Mouse (Mus musculus) forebrain, embryonic 11.5 days (tissue): ENCODE results near the gene Pde4c. TPM values are rescaled to one million over a fixed set of nuclear protein-coding genes. Genes with fewer than 3 reads are reported as not detected.
A peak's percentile ranks its signal among the peaks of the same experiment; 100 is the strongest.

ENCODE experiments used
- ATAC-seq: fragments of 200-750 bp; cut with Nextera tagmentation; replicated peaks from 2 replicates; pipeline ENCODE4 v1.8.0; 2017; ENCODE audit warnings: moderate TSS enrichment; ENCODE audit not compliant: low FRiP score
- DNase-seq: peaks from one replicate; pipeline ENCODE4 v3.0.0-alpha.2; 2017; ENCODE audit warnings: low spot score
- H3K27ac ChIP-seq: fragments of 300-500 bp; sonication (generic); 2 replicates; pipeline ENCODE4 v1.5.1; 2014; ENCODE audit warnings: low read depth, low read length
- H3K27me3 ChIP-seq: fragments of 300-500 bp; sonication (generic); 2 replicates; pipeline ENCODE4 v1.6.1; 2014; ENCODE audit warnings: mild to moderate bottlenecking, low read length, mixed read lengths; ENCODE audit not compliant: control insufficient read depth, insufficient read depth
- H3K36me3 ChIP-seq: fragments of 300-500 bp; sonication (generic); 2 replicates; pipeline ENCODE4 v1.6.1; 2014; ENCODE audit warnings: mild to moderate bottlenecking, low read length, moderate library complexity, mixed read lengths; ENCODE audit not compliant: control insufficient read depth, insufficient read depth
- H3K4me1 ChIP-seq: fragments of 300-500 bp; sonication (generic); replicated peaks from 2 replicates; pipeline ENCODE4 v1.6.1; 2014; ENCODE audit warnings: low read length, mixed read lengths; ENCODE audit not compliant: control insufficient read depth, insufficient read depth
- H3K4me2 ChIP-seq: fragments of 300-500 bp; sonication (generic); 2 replicates; pipeline ENCODE4 v1.6.1; 2014; ENCODE audit warnings: low read depth, mild to moderate bottlenecking, low read length, moderate library complexity, mixed read lengths; ENCODE audit not compliant: severe bottlenecking
- H3K4me3 ChIP-seq: fragments of 300-500 bp; sonication (generic); 2 replicates; pipeline ENCODE4 v1.5.1; 2014; ENCODE audit warnings: low read depth, low read length
- H3K9ac ChIP-seq: fragments of 300-500 bp; sonication (generic); 2 replicates; pipeline ENCODE4 v1.6.1; 2014; ENCODE audit warnings: low read length
- H3K9me3 ChIP-seq: fragments of 300-500 bp; sonication (generic); 2 replicates; pipeline ENCODE4 v1.6.1; 2016; ENCODE audit warnings: low read length, mixed read lengths; ENCODE audit not compliant: control insufficient read depth
- WGBS: fragments of 180-500 bp; shearing (Covaris S2); extraction: QIAGEN DNeasy Blood & Tissue Kit; methylation state at CpG from one replicate; pipeline ENCODE4 v1.1.7; 2014; 5-methylcytosine and 5-hydroxymethylcytosine counted together
- polyA plus RNA-seq: library from polyadenylated mRNA; unstranded; fragments of >200 nt; fragmentation: Nextera tagmentation; extraction: Ambion mirVana; gene quantifications from 2 replicates; pipeline ENCODE4 v1.2.1, GENCODE M21; 2014

Pde4c gene
- polyA plus RNA-seq, 1 experiment from 2014 or later: 0.13 TPM

DNA sequence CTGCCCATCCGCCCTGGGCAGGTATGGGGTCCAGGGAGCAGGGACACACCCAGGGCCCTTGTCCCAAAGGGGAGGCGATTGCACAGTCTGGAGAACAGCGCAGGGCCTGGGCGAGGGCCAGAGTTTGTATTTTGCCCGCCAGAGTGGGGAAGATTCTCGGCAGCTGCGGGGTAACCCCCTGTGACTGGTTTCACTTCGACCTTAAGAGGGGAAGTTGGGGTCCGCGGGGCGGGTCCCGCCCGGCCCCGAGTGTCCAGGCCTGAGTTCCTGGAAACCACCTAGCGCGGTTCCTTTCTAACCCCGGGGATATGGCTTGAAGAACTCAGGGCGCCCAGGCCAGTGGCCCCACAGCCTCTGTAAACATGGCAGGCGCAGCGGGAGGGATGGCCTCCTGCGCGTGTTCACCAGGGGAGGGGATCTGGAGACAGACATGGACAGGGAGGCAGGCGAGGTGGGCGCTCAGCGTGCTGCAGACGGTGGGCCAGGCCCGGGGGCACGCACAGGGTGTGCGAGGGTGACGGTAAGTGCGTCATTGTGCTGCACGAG lies 44.8 kb downstream of the Pde4c start:
- ATAC-seq (no peak), DNase-seq (no peak)
- no peak overlapping the region for H3K4me2 ChIP-seq
- H3K4me1 ChIP-seq: peaks cover 5% of the 10 kb centered on the region
- H3K27me3 ChIP-seq: no peaks in the 10 kb centered on the region
- H3K4me3 ChIP-seq: no peak overlapping the region
- peaks cover 2% of the 10 kb centered on the region; the same call in 1 of the 2 replicates for H3K36me3 ChIP-seq
- H3K9ac ChIP-seq: no peak overlapping the region
- no peaks in the 10 kb centered on the region for H3K9me3 ChIP-seq
- WGBS: 93% methylated on average over 32 of the region's 32 CpGs
- no peak overlapping the region for H3K27ac ChIP-seq

- Histone ChIP-seq H3K4me1 (peaks cover 5% of the 10 kb centered on the region), H3K36me3 (peaks cover 2% of the 10 kb centered on the region; the same call in 1 of the 2 replicates), H3K9ac (no peak overlapping the region), H3K4me2 (no peak overlapping the region), H3K4me3 (no peak overlapping the region), H3K27me3 (no peaks in the 10 kb centered on the region), H3K27ac (no peak overlapping the region), H3K9me3 (no peaks in the 10 kb centered on the region)
- WGBS: 85% methylated on average over 16 of the region's 16 CpGs
- ATAC-seq: peak; percentile 6
- DNase-seq: no peak
Measured at GRCm38 (mm10) chr8:70768956-70769355, 45.4 kb downstream of the Pde4c start.

DNA sequence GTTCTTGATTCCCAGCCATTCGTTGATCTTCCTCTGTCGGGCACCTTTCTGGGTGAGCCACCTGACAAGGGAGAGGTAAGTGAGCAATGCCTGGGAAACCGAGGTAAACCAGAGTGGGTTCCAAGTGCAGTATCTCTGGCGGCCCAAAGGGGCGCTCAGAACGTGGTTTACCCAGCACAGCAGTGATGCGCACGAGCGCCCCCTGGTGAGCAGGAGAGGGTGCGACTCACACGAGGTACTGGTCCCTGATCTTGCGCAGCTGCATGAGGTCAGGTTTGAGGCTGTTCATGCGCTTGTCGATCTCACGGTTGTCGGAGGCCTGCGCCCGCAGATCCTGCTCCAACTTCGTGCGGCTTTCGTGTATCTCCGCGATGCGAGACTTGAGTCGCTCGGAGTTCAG lies 45.8 kb downstream of the Pde4c start:
- no peak overlapping the region for H3K9ac ChIP-seq
- no peak overlapping the region for H3K4me2 ChIP-seq
- peaks cover 2% of the 10 kb centered on the region; the same call in 1 of the 2 replicates for H3K36me3 ChIP-seq
- H3K4me1 ChIP-seq: peaks cover 5% of the 10 kb centered on the region
- no peaks in the 10 kb centered on the region for H3K27me3 ChIP-seq
- ATAC-seq: peak; percentile 66
- WGBS: 7% methylated on average over 26 of the region's 26 CpGs
- DNase-seq: peak; percentile 98
- no peak overlapping the region for H3K4me3 ChIP-seq
- no peaks in the 10 kb centered on the region for H3K9me3 ChIP-seq
- H3K27ac ChIP-seq: no peak overlapping the region

- Histone ChIP-seq H3K9me3 (no peaks in the 10 kb centered on the region), H3K4me1 (peaks cover 7% of the 10 kb centered on the region), H3K27ac (no peak overlapping the region), H3K36me3 (peaks cover 2% of the 10 kb centered on the region; the same call in 1 of the 2 replicates), H3K4me3 (no peak overlapping the region), H3K27me3 (no peaks in the 10 kb centered on the region), H3K9ac (no peak overlapping the region), H3K4me2 (no peak overlapping the region)
- 74% methylated on average over 12 of the region's 12 CpGs for WGBS
- no peak; the same call in 1 of the 2 replicates for ATAC-seq
- DNase-seq: no peak
Measured at GRCm38 (mm10) chr8:70769858-70770257, 46.3 kb downstream of the Pde4c start.

GRCm38 (mm10) chr8:70770748-70771147 lies 47.2 kb downstream of the Pde4c start:
- H3K4me1 ChIP-seq: peaks cover 8% of the 10 kb centered on the region

DNA sequence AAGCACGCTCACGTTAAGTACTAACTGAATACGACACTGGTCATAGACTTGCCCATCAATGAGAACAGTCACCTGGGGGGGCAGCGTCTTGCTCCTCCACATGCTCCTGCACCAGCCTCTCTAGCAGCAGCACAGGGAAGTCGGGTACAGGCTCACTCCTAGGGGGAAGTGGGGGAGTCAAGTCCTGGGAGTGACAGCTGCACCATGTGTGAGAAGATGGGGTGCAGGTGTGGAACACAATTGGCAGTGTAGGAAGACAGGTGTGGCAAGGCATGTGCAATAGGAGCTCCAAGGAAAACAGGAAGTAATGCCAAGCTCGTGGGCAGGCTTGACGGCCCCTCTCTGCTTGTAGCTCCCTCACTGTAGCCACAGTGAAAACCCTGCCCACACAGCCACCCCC lies 47.7 kb downstream of the Pde4c start:
- no peaks in the 10 kb centered on the region for H3K27me3 ChIP-seq
- peaks cover 2% of the 10 kb centered on the region; the same call in 1 of the 2 replicates for H3K36me3 ChIP-seq
- no peak overlapping the region for H3K9ac ChIP-seq
- DNase-seq: no peak
- H3K9me3 ChIP-seq: no peaks in the 10 kb centered on the region
- no peak overlapping the region for H3K27ac ChIP-seq
- no peak overlapping the region for H3K4me2 ChIP-seq
- no peak for ATAC-seq
- 91% methylated on average over 7 of the region's 7 CpGs for WGBS
- peaks cover 10% of the 10 kb centered on the region for H3K4me1 ChIP-seq
- no peak overlapping the region for H3K4me3 ChIP-seq

More at GRCm38 (mm10) chr8:70770748-70771147, 47.2 kb downstream of the Pde4c start:
- Histone ChIP-seq H3K9me3 (no peaks in the 10 kb centered on the region), H3K36me3 (peaks cover 2% of the 10 kb centered on the region; the same call in 1 of the 2 replicates), H3K9ac (no peak overlapping the region), H3K4me2 (no peak overlapping the region), H3K27me3 (no peaks in the 10 kb centered on the region), H3K4me3 (no peak overlapping the region), H3K27ac (no peak overlapping the region)
- WGBS: 95% methylated on average over 13 of the region's 13 CpGs
- DNase-seq (no peak), ATAC-seq (no peak)

- no peak for ATAC-seq
- Histone ChIP-seq H3K9ac (no peak overlapping the region; the same call in 1 of the 2 replicates), H3K4me1 (peaks cover 4% of the 10 kb centered on the region; the same call in 1 of the 2 replicates), H3K4me3 (no peak overlapping the region), H3K9me3 (no peaks in the 10 kb centered on the region), H3K27me3 (no peaks in the 10 kb centered on the region), H3K27ac (no peak overlapping the region), H3K36me3 (peaks cover 2% of the 10 kb centered on the region; the same call in 1 of the 2 replicates), H3K4me2 (no peak overlapping the region)
- no peak for DNase-seq
- WGBS: 95% methylated on average over 13 of the region's 13 CpGs
Measured at GRCm38 (mm10) chr8:70772075-70772474, 48.6 kb downstream of the Pde4c start.

- H3K27ac ChIP-seq: no peak overlapping the region
Measured at GRCm38 (mm10) chr8:70772890-70773289, 49.4 kb downstream of the Pde4c start.

GRCm38 (mm10) chr8:70773410-70773809 lies 49.9 kb downstream of the Pde4c start:
- WGBS: 93% methylated on average over 5 of the region's 5 CpGs
- Histone ChIP-seq H3K9me3 (no peaks in the 10 kb centered on the region), H3K36me3 (peaks cover 2% of the 10 kb centered on the region; the same call in 1 of the 2 replicates), H3K27ac (no peak overlapping the region), H3K4me1 (peaks cover 10% of the 10 kb centered on the region; the same call in 1 of the 2 replicates), H3K4me3 (no peak overlapping the region), H3K27me3 (no peaks in the 10 kb centered on the region), H3K4me2 (no peak overlapping the region), H3K9ac (no peak overlapping the region)
- ATAC-seq: no peak
- DNase-seq: no peak

More at GRCm38 (mm10) chr8:70772890-70773289, 49.4 kb downstream of the Pde4c start:
- Histone ChIP-seq H3K36me3 (peaks cover 2% of the 10 kb centered on the region; the same call in 1 of the 2 replicates), H3K4me3 (no peak overlapping the region), H3K9ac (no peak overlapping the region), H3K9me3 (no peaks in the 10 kb centered on the region), H3K27me3 (no peaks in the 10 kb centered on the region), H3K4me1 (peaks cover 8% of the 10 kb centered on the region; the same call in 1 of the 2 replicates), H3K4me2 (no peak overlapping the region)
- 92% methylated on average over 9 of the region's 9 CpGs for WGBS
- ATAC-seq (no peak), DNase-seq (no peak)
